Mouse (Mus musculus) forebrain, embryonic 15.5 days (tissue): ENCODE results near the gene Stum. TPM values are rescaled to one million over a fixed set of nuclear protein-coding genes. Genes with fewer than 3 reads are reported as not detected.
"Not testable (repeated sequence)": the region's sequence is repeated elsewhere in the genome, so short reads cannot be mapped to it uniquely, and the experiment has no call there.

ENCODE experiments used
- ATAC-seq: fragments of 200-750 bp; cut with Nextera tagmentation; replicated peaks from 2 replicates; pipeline ENCODE4 v1.8.0; 2017; ENCODE audit warnings: mild to moderate bottlenecking, moderate TSS enrichment, moderate library complexity
- H3K27ac ChIP-seq: fragments of 300-500 bp; sonication (generic); replicated peaks from 2 replicates; pipeline ENCODE4 v1.5.1; 2015; ENCODE audit warnings: mild to moderate bottlenecking, inconsistent platforms
- H3K27me3 ChIP-seq: fragments of 300-500 bp; sonication (generic); 2 replicates; pipeline ENCODE4 v1.6.1; 2015; ENCODE audit warnings: inconsistent platforms
- H3K36me3 ChIP-seq: fragments of 300-500 bp; sonication (generic); 2 replicates; pipeline ENCODE4 v1.6.1; 2015; ENCODE audit warnings: mild to moderate bottlenecking, inconsistent platforms
- H3K4me1 ChIP-seq: fragments of 300-500 bp; sonication (generic); 2 replicates; pipeline ENCODE4 v1.6.1; 2015; ENCODE audit warnings: inconsistent platforms
- H3K4me2 ChIP-seq: fragments of 300-500 bp; sonication (generic); replicated peaks from 2 replicates; pipeline ENCODE4 v1.6.1; 2015; ENCODE audit warnings: mild to moderate bottlenecking, inconsistent platforms
- H3K4me3 ChIP-seq: fragments of 300-500 bp; sonication (generic); 2 replicates; pipeline ENCODE4 v1.5.1; 2015; ENCODE audit warnings: mild to moderate bottlenecking, inconsistent platforms
- H3K9ac ChIP-seq: fragments of 300-500 bp; sonication (generic); replicated peaks from 2 replicates; pipeline ENCODE4 v1.6.1; 2015; ENCODE audit warnings: mild to moderate bottlenecking, inconsistent platforms
- H3K9me3 ChIP-seq: fragments of 300-500 bp; sonication (generic); 2 replicates; pipeline ENCODE4 v1.6.1; 2016; ENCODE audit warnings: inconsistent platforms
- WGBS: fragments of 180-500 bp; shearing (Covaris S2); methylation state at CpG from one replicate; pipeline ENCODE4 v1.1.7; 2015; ENCODE audit warnings: mixed read lengths; 5-methylcytosine and 5-hydroxymethylcytosine counted together
- polyA plus RNA-seq: library from polyadenylated mRNA; unstranded; fragments of >200 nt; fragmentation: Nextera tagmentation; extraction: Ambion mirVana; gene quantifications from 2 replicates; pipeline ENCODE4 v1.2.1, GENCODE M21; 2015

Gene Stum
- polyA plus RNA-seq, 1 experiment from 2014 or later: 4.1 TPM

DNA sequence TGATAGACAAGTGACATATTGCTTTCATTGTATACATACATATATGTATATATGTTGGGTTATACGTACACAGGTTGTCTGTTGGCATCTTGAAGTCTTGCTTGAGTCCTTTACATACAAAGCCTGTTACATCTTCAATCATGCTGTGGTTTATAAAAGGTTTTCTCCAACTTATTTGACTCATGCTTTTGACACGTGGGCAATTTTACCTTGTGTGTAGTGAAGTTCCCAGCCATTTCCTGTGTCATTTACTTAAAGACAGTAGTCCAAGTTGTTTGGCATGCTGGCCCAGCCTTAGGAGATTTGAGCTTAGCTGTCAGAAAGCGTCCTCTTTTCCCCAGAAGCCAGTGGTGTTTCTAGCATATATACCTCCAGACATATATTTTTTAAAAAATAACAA lies 84.9 kb downstream of the Stum start:
- Histone ChIP-seq H3K36me3 (no peaks in the 10 kb centered on the region), H3K27me3 (no peaks in the 10 kb centered on the region), H3K4me3 (no peak overlapping the region), H3K4me1 (no peaks in the 10 kb centered on the region), H3K4me2 (no peak overlapping the region), H3K9me3 (no peaks in the 10 kb centered on the region), H3K9ac (no peak overlapping the region), H3K27ac (no peak overlapping the region)
- ATAC-seq: no peak
- 76% methylated on average over 3 of the region's 3 CpGs for WGBS

GRCm38 (mm10) chr1:180397734-180398133 lies 85.6 kb downstream of the Stum start:
- H3K4me3 ChIP-seq: no peak overlapping the region
- no peaks in the 10 kb centered on the region for H3K36me3 ChIP-seq
- no peak for ATAC-seq
- H3K27me3 ChIP-seq: no peaks in the 10 kb centered on the region
- no peaks in the 10 kb centered on the region for H3K9me3 ChIP-seq
- no peak overlapping the region for H3K9ac ChIP-seq
- H3K4me2 ChIP-seq: no peak overlapping the region
- H3K27ac ChIP-seq: no peak overlapping the region
- 77% methylated on average over 5 of the region's 5 CpGs for WGBS
- H3K4me1 ChIP-seq: no peaks in the 10 kb centered on the region

DNA sequence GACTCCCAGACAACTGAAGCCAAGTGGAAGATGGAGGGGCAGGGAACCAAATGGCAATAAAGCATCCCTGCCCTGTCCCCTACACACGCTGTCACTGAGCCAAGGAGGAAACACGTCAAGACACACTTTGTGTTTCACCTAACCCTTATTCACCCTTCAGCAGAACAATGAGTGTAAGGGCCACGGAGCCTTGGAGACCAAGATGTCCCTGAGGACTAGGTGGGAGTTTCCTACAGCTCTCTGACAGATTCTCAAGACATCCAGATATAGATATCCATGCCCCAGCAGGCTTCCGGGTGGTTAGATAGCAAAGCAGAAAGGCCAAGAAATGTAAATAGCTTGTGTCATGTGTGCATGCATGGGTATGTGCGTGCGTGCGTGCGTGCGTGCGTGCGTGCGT lies 89.4 kb downstream of the Stum start:
- H3K36me3 ChIP-seq: no peaks in the 10 kb centered on the region
- no peak overlapping the region for H3K4me2 ChIP-seq
- no peak overlapping the region for H3K9ac ChIP-seq
- no peak overlapping the region for H3K27ac ChIP-seq
- no peaks in the 10 kb centered on the region for H3K4me1 ChIP-seq
- ATAC-seq: no peak
- H3K9me3 ChIP-seq: no peaks in the 10 kb centered on the region
- WGBS: 90% methylated on average over 12 of the region's 12 CpGs
- H3K27me3 ChIP-seq: no peaks in the 10 kb centered on the region
- H3K4me3 ChIP-seq: no peak overlapping the region

- Histone ChIP-seq H3K4me1 (peaks cover 4% of the 10 kb centered on the region), H3K27ac (no peak overlapping the region), H3K4me2 (no peak overlapping the region), H3K27me3 (no peaks in the 10 kb centered on the region), H3K36me3 (no peaks in the 10 kb centered on the region), H3K9me3 (no peaks in the 10 kb centered on the region), H3K4me3 (no peak overlapping the region), H3K9ac (no peak overlapping the region)
- no peak for ATAC-seq
- 80% methylated on average over 9 of the region's 9 CpGs for WGBS
These were observed 90.1 kb downstream of the Stum start for GRCm38 (mm10) chr1:180393017-180393797.

DNA sequence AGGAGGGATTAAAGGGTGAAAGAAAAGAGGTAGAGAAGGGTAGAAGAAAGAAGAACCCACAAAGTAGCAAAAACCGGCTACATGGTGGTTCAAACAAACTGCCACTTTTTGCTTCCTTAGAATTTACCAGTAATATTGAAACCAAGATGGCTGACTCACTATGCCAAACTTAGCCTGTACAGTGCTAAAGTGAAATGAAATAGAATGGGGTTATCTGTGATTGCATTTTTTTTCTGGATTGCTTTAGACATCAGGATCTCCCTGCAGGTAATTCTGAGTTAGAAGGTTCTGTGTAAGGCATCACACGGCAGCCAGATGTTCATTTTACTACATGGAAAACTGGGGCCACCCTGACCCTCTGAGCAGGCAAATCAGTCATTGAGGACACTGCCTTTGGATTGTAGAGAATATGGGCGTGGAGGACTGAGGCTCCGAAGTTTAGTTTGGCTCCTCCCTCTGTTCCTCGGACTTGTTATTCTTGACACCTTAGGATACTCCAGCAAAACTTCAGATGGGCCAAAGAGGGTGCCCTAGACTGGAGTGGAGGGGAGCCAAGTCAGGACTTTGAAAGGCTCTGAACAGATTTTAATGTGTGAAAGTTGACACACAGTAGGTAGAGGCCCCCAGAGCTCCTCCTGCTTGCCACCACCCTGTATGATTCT lies 91.0 kb downstream of the Stum start:
- Histone ChIP-seq H3K4me2 (no peak overlapping the region), H3K27ac (no peak overlapping the region), H3K4me1 (peaks cover 7% of the 10 kb centered on the region), H3K4me3 (no peak overlapping the region), H3K36me3 (no peaks in the 10 kb centered on the region), H3K27me3 (no peaks in the 10 kb centered on the region), H3K9me3 (no peaks in the 10 kb centered on the region), H3K9ac (no peak overlapping the region)
- 91% methylated on average over 5 of the region's 5 CpGs for WGBS
- no peak for ATAC-seq

- ATAC-seq: no peak
- H3K4me3 ChIP-seq: no peak overlapping the region
- no peak overlapping the region for H3K27ac ChIP-seq
- H3K36me3 ChIP-seq: no peaks in the 10 kb centered on the region
- no peaks in the 10 kb centered on the region for H3K9me3 ChIP-seq
- WGBS: 89% methylated on average over 4 of the region's 4 CpGs
- H3K4me1 ChIP-seq: peaks cover 10% of the 10 kb centered on the region
- no peaks in the 10 kb centered on the region for H3K27me3 ChIP-seq
- no peak overlapping the region for H3K9ac ChIP-seq
- no peak overlapping the region for H3K4me2 ChIP-seq
These were observed 91.7 kb downstream of the Stum start for GRCm38 (mm10) chr1:180391575-180391945.

DNA sequence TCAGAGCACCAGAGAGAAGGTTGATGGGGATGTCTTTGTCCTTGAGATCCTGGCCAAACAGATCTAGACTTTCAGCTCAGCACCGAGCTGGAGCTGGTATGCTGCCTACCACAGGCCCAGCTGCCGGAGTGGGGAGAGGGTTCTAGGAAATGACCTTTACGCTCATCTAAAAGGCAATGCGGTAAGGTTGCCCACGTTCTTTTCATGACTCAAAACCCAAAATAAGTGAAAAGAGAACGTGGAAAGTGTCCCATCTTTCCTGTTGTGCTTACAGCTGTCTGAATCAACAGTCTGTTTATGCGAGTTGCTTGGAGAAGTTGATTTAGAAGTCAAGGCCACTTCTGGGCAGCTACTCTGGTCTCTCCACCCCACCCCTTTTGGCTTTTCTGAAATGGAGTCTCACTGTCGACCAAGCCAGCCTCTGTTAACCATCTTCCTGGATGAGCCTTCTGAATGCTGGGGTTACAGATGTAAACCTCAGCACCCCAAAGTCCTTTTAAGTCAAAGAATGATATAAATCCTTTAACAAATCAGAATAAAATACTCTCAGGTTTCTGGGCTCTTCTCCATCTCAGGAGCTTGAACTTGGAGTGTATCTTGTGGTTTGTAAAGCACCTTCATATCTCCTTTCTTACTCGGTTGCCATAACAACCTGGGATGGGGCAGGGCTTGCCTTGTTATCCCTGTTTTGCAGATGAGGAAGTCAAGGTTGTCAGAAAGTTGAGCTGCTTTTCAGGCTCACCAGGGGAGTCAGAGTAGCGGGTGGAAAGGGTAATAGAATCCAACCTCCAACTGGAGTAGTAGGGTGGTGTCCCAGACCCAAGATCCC lies 92.3 kb downstream of the Stum start:
- no peaks in the 10 kb centered on the region for H3K27me3 ChIP-seq
- H3K4me3 ChIP-seq: no peak overlapping the region
- 83% methylated on average over 10 of the region's 10 CpGs for WGBS
- H3K4me2 ChIP-seq: no peak overlapping the region
- H3K36me3 ChIP-seq: no peaks in the 10 kb centered on the region
- H3K27ac ChIP-seq: no peak overlapping the region
- H3K9ac ChIP-seq: no peak overlapping the region
- no peaks in the 10 kb centered on the region for H3K9me3 ChIP-seq
- H3K4me1 ChIP-seq: peaks cover 10% of the 10 kb centered on the region
- ATAC-seq: no peak

- Histone ChIP-seq H3K9ac (no peak overlapping the region), H3K9me3 (no peaks in the 10 kb centered on the region), H3K4me3 (no peak overlapping the region), H3K4me1 (peaks cover 10% of the 10 kb centered on the region), H3K36me3 (no peaks in the 10 kb centered on the region), H3K27ac (no peak overlapping the region), H3K27me3 (no peaks in the 10 kb centered on the region), H3K4me2 (no peak overlapping the region)
- WGBS: 77% methylated on average over 3 of the region's 3 CpGs
- no peak for ATAC-seq
These were observed 93.0 kb downstream of the Stum start for GRCm38 (mm10) chr1:180390321-180390731.

DNA sequence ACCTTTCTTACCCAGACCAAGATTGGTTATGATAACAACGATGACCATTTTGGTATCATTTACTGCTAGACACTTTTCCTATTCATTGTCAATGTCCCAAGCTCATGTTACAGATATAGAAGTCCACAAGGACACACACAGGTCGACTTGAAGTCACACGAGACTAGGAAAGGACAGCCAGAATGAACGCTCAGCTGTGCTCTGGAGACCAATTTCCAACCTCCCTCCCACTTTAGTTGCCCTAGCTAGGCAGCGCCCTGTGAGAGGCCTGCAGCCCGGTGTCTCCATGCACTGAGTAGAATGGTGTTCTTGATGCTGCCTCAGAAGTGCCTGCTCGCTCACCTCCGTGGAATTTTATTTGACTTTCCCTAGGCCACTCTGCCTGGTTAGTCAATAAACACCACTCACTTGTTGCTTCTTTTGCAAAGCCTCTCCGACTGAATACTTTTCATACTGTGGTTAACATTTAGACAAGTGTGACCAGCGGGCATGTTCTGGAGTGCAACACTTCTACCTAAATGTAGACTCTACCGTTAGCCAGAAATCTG lies 94.0 kb downstream of the Stum start:
- not testable (repeated sequence) for H3K4me2 ChIP-seq, H3K27ac ChIP-seq, H3K4me3 ChIP-seq, H3K9me3 ChIP-seq, H3K36me3 ChIP-seq, H3K9ac ChIP-seq, H3K27me3 ChIP-seq, ATAC-seq
- 89% methylated on average over 11 of the region's 11 CpGs for WGBS
- peaks cover 10% of the 10 kb centered on the region for H3K4me1 ChIP-seq

DNA sequence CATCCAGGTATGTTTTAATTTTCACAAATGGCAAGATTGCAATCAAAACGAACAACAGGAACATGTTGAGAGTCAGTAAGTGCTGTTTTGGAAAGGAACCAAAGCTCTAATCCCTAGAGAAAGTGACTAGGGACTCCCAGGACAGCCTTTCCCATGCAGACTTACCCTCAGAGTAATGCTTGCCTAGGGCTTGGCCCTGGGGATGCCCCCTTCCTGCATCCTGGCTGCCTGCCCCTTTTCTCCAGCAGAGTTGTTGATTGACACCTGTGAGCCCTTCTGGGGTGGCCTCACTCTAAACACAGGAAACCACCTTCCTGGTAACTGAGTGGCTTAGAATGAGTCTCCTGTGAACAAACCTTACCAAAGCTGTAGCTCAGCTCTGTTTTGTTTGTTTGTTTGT lies 94.8 kb downstream of the Stum start:
- Histone ChIP-seq H3K4me1 (peaks cover 10% of the 10 kb centered on the region), H3K9me3 (no peaks in the 10 kb centered on the region), H3K27me3 (no peaks in the 10 kb centered on the region), H3K4me3 (no peak overlapping the region), H3K9ac (no peak overlapping the region), H3K27ac (peak overlapping the region; percentile 48; the same call in 1 of the 2 replicates), H3K4me2 (no peak overlapping the region), H3K36me3 (no peaks in the 10 kb centered on the region)
- 58% methylated on average over 1 of the region's 1 CpGs for WGBS
- no peak for ATAC-seq

GRCm38 (mm10) chr1:180387750-180388480 lies 95.4 kb downstream of the Stum start:
- H3K36me3 ChIP-seq: no peaks in the 10 kb centered on the region
- H3K4me3 ChIP-seq: peak overlapping the region; percentile 45
- WGBS: 19% methylated on average over 11 of the region's 11 CpGs
- H3K9ac ChIP-seq: peak overlapping the region; percentile 45
- no peak for ATAC-seq
- H3K9me3 ChIP-seq: no peaks in the 10 kb centered on the region
- H3K4me1 ChIP-seq: peaks cover 10% of the 10 kb centered on the region
- peak overlapping the region; percentile 70 for H3K4me2 ChIP-seq
- H3K27ac ChIP-seq: peak overlapping the region; percentile 78
- no peaks in the 10 kb centered on the region for H3K27me3 ChIP-seq
